Mouse (Mus musculus): ENCODE results near the gene Rnf123.

GRCm38 (mm10) chr9:108055661-108056237 lies 27.4 kb downstream of the Rnf123 start:
- TF ChIP-seq CTCF (IDR thresholded peaks at IDR 0.05; ENCODE audit: low read depth) (no peak), EP300 (IDR thresholded peaks at IDR 0.05; ENCODE audit: low read depth) (no peak)

All from liver, embryonic 14.5 days (tissue).